Mouse (Mus musculus) kidney, adult 2 months (tissue): ENCODE results near the gene Calr4. TPM values are rescaled to one million over a fixed set of nuclear protein-coding genes. Genes with fewer than 3 reads are reported as not detected.

ENCODE experiments used
- DNase-seq: peaks from one replicate; pipeline ENCODE4 v3.0.0; 2021
- H3K27ac ChIP-seq: fragments of 200-500 bp; 2 replicates; pipeline ENCODE4 v1.5.1; 2012; ENCODE audit warnings: low read depth, low read length, control low read depth, inconsistent platforms; ENCODE audit not compliant: insufficient read depth
- H3K27me3 ChIP-seq: fragments of 200-500 bp; replicated peaks from 2 replicates; pipeline ENCODE4 v1.6.1; 2012; ENCODE audit warnings: mild to moderate bottlenecking, moderate library complexity, low read length, inconsistent platforms; ENCODE audit not compliant: control insufficient read depth, insufficient read depth
- H3K36me3 ChIP-seq: fragments of 200-500 bp; 2 replicates; pipeline ENCODE4 v1.6.1; 2012; ENCODE audit warnings: mild to moderate bottlenecking, moderate library complexity, low read length, inconsistent platforms; ENCODE audit not compliant: control insufficient read depth, insufficient read depth
- H3K4me1 ChIP-seq: fragments of 200-500 bp; 2 replicates; pipeline ENCODE4 v1.6.1; 2011; ENCODE audit warnings: low read length; ENCODE audit not compliant: control insufficient read depth, insufficient read depth
- H3K4me3 ChIP-seq: fragments of 200-500 bp; 2 replicates; pipeline ENCODE4 v1.5.1; 2011; ENCODE audit warnings: mild to moderate bottlenecking, low read depth, low read length, control low read depth; ENCODE audit not compliant: insufficient read depth
- CTCF ChIP-seq: fragments of 200-500 bp; conservative IDR thresholded peaks from 2 replicates; pipeline ENCODE4 v1.5.1; 2011; ENCODE audit warnings: low read depth, mild to moderate bottlenecking, control low read depth, low read length, moderate library complexity, mixed read lengths; ENCODE audit not compliant: insufficient read depth, insufficient read length
- POLR2A ChIP-seq: fragments of 200-500 bp; IDR thresholded peaks from one replicate; pipeline ENCODE4 v1.6.1; 2011; ENCODE audit warnings: low read depth, low read length, control low read depth
- WGBS: fragments of 180-500 bp; shearing (Covaris S2); methylation state at CpG from one replicate; pipeline ENCODE4 v1.1.7; 2018; 5-methylcytosine and 5-hydroxymethylcytosine counted together
- polyA plus RNA-seq: library from polyadenylated mRNA; depleted of rRNA; stranded (reverse); fragments of >200 nt; gene quantifications from 2 replicates; pipeline ENCODE4 v1.2.3, GENCODE M21; 2012

The Calr4 gene
- polyA plus RNA-seq, 1 experiment = not detected

DNA sequence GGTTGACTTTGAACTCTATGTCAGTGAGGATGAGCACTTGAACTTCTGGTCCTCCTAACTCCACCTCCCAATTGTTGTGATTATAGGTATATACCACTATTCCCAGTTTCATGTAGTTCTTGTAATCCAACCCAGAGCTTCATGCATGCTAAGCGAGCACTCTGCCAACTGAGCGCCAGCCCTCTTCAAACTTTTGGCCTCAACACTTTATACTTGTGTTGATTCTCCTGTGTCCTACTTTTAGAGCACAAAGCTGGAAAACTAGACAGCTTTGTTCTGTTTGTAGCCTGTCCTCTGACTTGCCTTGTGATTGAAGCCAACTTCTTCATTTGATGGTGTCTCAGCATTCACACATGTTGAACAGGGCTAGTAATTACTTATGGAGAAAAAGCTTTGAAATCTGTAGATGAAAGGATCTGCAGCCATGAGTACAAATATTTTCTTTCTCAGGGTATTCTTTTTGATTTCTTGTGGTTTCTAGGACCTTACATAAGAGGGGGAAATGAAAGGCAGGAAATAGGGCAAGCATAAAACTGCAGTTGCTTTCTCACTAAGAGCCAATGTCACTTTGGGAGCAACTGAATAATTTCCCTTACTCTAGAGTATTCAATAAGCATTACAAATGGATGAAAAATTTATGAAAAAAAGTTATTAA lies 39.4 kb downstream of the Calr4 start:
- H3K27ac ChIP-seq = no peak overlapping the region
- H3K4me3 ChIP-seq = no peak overlapping the region
- no peaks in the 10 kb centered on the region for H3K4me1 ChIP-seq
- TF ChIP-seq CTCF (no peak), POLR2A (no peak)
- no peaks in the 10 kb centered on the region for H3K36me3 ChIP-seq
- no peaks in the 10 kb centered on the region for H3K27me3 ChIP-seq
- WGBS = 92% methylated on average over 2 of the region's 2 CpGs
- no peak for DNase-seq

DNA sequence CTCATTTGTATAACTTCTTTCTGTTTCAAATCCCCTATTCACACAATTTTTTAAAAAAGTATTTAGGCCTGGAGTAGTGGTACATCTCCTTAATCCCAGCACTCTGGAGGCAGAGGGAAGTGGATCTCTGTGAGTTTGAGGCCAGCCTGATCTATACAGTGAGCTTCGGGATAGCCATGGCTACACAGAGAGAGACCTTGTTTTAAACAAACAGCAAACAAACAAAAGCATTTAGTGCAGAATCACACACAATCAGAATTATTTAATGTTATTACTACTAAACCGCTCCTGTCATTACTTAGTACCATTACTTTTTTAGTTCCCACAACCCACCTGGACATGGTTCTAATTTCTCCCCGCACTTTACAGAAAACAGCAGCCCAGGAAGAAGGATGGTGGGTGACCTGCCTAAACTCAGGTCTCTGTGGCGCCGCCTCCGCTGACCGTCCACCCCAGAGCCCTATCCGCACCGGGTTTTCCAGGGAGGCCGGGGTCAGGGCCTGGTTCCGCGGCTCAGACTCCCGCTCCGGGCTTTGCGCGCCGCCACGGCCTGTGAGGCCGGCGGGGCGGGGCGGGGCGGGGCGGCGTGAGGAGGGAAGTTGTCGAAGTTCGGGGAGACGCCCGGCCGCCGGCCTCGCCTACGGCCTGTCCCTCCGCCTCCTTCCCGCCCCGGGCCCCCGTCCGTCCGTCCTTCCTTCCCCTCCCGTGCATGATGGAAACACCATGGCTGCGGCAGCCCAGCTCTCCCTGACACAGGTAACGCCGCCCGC lies 45.6 kb downstream of the Calr4 start, which contains the start of gene Eps15:
TSS of gene Eps15 (plus strand) at position 580 of the 770 bp plus-strand sequence.
- H3K27ac ChIP-seq = peak within 1 kb of the TSS; percentile 51
- 5% methylated on average over 40 of the region's 44 CpGs for WGBS

DNA sequence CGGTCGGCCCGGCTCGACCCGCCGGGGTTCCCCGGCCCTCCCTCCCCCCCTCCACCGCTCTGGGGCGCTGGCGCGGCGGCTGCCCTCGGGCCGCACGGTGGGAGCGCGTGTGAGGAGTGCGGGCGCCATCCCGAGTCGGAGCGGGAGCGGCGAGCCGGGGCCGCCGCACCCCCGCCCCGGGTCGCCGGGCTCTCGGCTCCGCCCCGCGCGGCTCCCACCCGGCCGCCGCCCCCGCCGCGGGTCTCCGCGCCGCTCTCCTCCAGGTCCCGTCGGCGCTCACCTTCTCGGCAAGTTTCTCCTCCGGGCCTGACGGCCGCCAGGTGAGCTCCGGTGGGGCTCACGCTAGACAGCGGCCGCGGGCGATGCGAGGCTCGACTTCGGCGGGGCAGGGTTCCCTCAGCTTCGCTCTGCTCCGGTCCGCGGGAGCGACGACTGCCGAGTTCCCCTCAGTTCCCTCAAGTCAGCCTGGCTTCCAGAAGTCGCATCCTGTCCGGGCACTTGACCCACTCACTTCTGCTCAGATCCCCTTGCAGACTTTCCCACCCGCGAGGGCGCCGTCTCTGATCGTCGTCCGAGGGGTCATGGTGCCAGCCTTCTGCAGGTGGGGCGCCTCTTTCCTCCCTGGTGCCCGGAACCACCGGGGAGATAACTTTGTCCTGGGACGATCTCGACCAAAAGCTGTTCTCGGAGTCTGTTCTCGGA lies 46.3 kb downstream of the Calr4 start:
- H3K4me1 ChIP-seq = peaks cover 10% of the 10 kb centered on the region; the same call in 1 of the 2 replicates
- H3K36me3 ChIP-seq = no peaks in the 10 kb centered on the region
- TF ChIP-seq CTCF (no peak), POLR2A (no peak)
- DNase-seq = no peak
- no peaks in the 10 kb centered on the region for H3K27me3 ChIP-seq
- peak overlapping the region; percentile 51 for H3K27ac ChIP-seq
- peak overlapping the region; percentile 94 for H3K4me3 ChIP-seq
- 1% methylated on average over 70 of the region's 85 CpGs for WGBS

More for the DNA sequence above, 45.6 kb downstream of the Calr4 start, which contains the start of gene Eps15:
- H3K27me3 ChIP-seq = no peaks in the 10 kb centered on the region
- peak; percentile 96 for DNase-seq
- peak within 1 kb of the TSS; percentile 94 for H3K4me3 ChIP-seq
- no peaks in the 10 kb centered on the region for H3K36me3 ChIP-seq
- peaks cover 10% of the 10 kb centered on the region; the same call in 1 of the 2 replicates for H3K4me1 ChIP-seq
- TF ChIP-seq CTCF = no peak
- TF ChIP-seq POLR2A = peak; percentile 25

DNA sequence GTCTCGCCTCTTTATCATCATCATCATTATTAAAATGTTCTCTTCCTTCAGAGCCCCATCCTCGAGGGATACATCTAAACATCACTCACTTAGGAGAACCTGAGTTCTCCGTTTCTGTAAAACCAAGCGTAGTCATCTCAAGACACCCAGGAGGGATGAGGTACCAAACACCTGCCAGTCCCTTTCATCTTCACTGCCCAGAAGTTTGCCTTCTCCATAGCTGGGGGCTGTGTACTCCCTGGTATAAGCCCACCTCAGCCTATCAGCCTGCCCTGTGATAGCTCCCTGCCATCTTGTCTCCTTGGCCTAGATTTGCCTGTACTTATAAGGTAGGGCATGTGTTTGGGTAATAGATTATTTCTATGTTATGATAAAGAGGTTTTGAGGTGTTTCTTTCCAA lies 46.9 kb downstream of the Calr4 start:
- Histone ChIP-seq H3K27ac (no peak overlapping the region), H3K4me1 (peaks cover 10% of the 10 kb centered on the region; the same call in 1 of the 2 replicates), H3K4me3 (peak overlapping the region; percentile 94), H3K27me3 (no peaks in the 10 kb centered on the region), H3K36me3 (no peaks in the 10 kb centered on the region)
- TF ChIP-seq POLR2A (no peak), CTCF (no peak)
- WGBS = 14% methylated on average over 4 of the region's 4 CpGs
- DNase-seq = no peak

DNA sequence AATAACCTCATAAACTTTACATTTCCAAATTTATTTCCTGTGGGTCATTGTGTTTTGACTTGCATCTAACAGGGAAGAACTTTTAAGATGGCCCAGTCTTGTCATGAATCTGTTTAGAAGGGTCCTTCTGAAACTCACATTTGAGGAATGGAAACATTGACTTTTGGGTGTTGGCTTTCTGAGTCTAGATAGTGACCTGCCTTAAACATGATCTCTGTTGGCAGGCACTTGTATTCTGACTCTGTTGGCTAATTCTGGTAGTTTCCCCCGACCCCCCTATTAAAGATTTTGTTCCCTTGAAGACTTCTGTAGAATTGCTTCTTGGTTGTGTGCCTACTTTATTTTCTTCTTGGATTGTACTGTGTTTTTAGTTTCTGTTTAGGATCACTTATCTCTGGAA lies 47.7 kb downstream of the Calr4 start:
- 89% methylated on average over 1 of the region's 1 CpGs for WGBS
- H3K4me1 ChIP-seq = peaks cover 10% of the 10 kb centered on the region; the same call in 1 of the 2 replicates
- H3K4me3 ChIP-seq = no peak overlapping the region
- no peaks in the 10 kb centered on the region for H3K36me3 ChIP-seq
- no peak overlapping the region for H3K27ac ChIP-seq
- DNase-seq = no peak
- no peaks in the 10 kb centered on the region for H3K27me3 ChIP-seq
- no peak for TF ChIP-seq CTCF
- TF ChIP-seq POLR2A = no peak

DNA sequence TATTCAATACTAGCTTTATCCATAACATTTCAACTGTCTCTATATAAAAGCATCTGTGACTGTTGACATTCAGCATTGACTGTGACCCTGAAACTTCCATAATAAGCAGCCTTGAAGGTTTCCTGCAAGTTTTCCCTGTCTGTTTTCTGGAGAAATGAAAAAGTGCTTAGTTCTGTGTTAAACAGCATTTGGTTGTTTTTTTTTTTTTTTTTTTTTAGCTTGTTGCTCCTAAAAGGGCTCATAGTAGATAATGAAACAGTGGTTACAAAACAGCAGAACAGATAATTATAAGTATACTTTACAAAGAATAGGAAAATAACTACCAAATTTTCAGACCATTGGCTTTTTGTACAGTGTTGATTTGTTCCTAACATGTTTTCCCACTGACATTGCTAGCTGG lies 60.3 kb downstream of the Calr4 start:
- no peak overlapping the region for H3K4me3 ChIP-seq

More for the DNA sequence above, 60.3 kb downstream of the Calr4 start:
- 0 out of 2 replicates have a peak, but pooled peaks cover 2% of the 10 kb centered on the region for H3K4me1 ChIP-seq
- H3K27ac ChIP-seq = no peak overlapping the region
- no peak for DNase-seq
- no peaks in the 10 kb centered on the region for H3K27me3 ChIP-seq
- TF ChIP-seq POLR2A (no peak), CTCF (no peak)
- H3K36me3 ChIP-seq = no peaks in the 10 kb centered on the region; the same call in 1 of the 2 replicates
